Mouse (Mus musculus): Measurements from ENCODE around the gene Gemin2.

- TF ChIP-seq FLI1 (IDR thresholded peaks at IDR 0.05; ENCODE audit: low read length) (no peak), GATA1 (IDR thresholded peaks at IDR 0.05; ENCODE audit: borderline replicate concordance, low read length) (no peak)
Measured at GRCm38 (mm10) chr12:59017970-59018369, 4.8 kb downstream of the Gemin2 start.
